Mouse (Mus musculus): ENCODE results near the gene Zfand6.

The Zfand6 gene

GRCm38 (mm10) chr7:84590622-84591021 lies 99.1 kb downstream of the Zfand6 start:
- DNase-seq, result no peak

- no peak for DNase-seq
These were observed 102.5 kb downstream of the Zfand6 start for GRCm38 (mm10) chr7:84587101-84587783.

- DNase-seq, result no peak
These were observed 103.2 kb downstream of the Zfand6 start for GRCm38 (mm10) chr7:84586360-84587100.

- no peak for DNase-seq
These were observed 104.7 kb downstream of the Zfand6 start for GRCm38 (mm10) chr7:84585086-84585485.

- no peak for DNase-seq
These were observed 110.0 kb downstream of the Zfand6 start for GRCm38 (mm10) chr7:84579769-84580168.

GRCm38 (mm10) chr7:84578841-84579240 lies 110.9 kb downstream of the Zfand6 start:
- DNase-seq, result no peak

GRCm38 (mm10) chr7:84577034-84577433 lies 112.7 kb downstream of the Zfand6 start:
- no peak for DNase-seq

GRCm38 (mm10) chr7:84566200-84566599 lies 123.6 kb downstream of the Zfand6 start:
- no peak for DNase-seq

GRCm38 (mm10) chr7:84564236-84564635 lies 125.5 kb downstream of the Zfand6 start:
- no peak for DNase-seq

Measured in lung, postnatal 36 days (tissue).